Mouse (Mus musculus) megakaryocyte, embryonic 14.5 days (primary cell): ENCODE measurements at regions not wholly inside any gene's neighbourhood (a gene's known extent, or its start where the extent isn't known, plus 50 kb on each side); places are given as distances from the start of the nearest gene placed in this dataset.

ENCODE experiments used
- FLI1 ChIP-seq: IDR thresholded peaks from 2 replicates; pipeline ENCODE4 v1.6.1; 2012; ENCODE audit warnings: low read length, inconsistent platforms, mixed read lengths
- GATA1 ChIP-seq: IDR thresholded peaks from 3 replicates; pipeline ENCODE4 v1.6.1; 2012; ENCODE audit warnings: mixed read lengths, low read length, inconsistent platforms, borderline replicate concordance

DNA sequence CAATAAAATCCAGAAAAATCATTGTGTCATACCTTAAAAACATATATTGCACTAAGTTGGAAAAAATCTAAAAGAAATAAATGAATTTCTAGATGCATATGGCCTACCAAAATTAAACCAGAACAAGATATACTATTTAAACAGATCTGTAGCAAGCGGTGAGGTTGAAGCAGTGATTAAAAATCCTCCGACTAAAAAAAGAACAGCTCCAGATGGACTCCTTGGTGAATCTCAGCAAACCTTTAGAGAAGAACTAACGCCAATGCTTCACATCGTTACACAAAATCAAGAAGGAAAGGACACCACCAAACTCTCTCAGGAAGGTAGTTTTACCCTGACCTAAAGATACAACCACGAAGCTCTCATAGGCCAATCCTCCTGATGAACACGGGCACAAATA lies 63.9 kb upstream of the Ptgfrn start:
- TF ChIP-seq GATA1 = no peak
- no peak for TF ChIP-seq FLI1
